Mouse (Mus musculus) midbrain, embryonic 12.5 days (tissue): ENCODE data around the gene Rbm28. TPM values are rescaled to one million over a fixed set of nuclear protein-coding genes. Genes with fewer than 3 reads are reported as not detected.
"Not testable (repeated sequence)": the region's sequence is repeated elsewhere in the genome, so short reads cannot be mapped to it uniquely, and the experiment has no call there.

Experiments
- ATAC-seq: fragments of 200-750 bp; cut with Nextera tagmentation; 2 replicates; pipeline ENCODE4 v1.8.0; 2017; ENCODE audit warnings: low read depth, moderate TSS enrichment, moderate library complexity; ENCODE audit not compliant: low FRiP score
- H3K27ac ChIP-seq: fragments of 300-500 bp; sonication (generic); replicated peaks from 2 replicates; pipeline ENCODE4 v1.5.1; 2016; ENCODE audit warnings: mild to moderate bottlenecking
- H3K27me3 ChIP-seq: fragments of 300-500 bp; sonication (generic); 2 replicates; pipeline ENCODE4 v1.6.1; 2016; ENCODE audit warnings: mild to moderate bottlenecking
- H3K36me3 ChIP-seq: fragments of 300-500 bp; sonication (generic); 2 replicates; pipeline ENCODE4 v1.6.1; 2016
- H3K4me1 ChIP-seq: fragments of 300-500 bp; sonication (generic); 2 replicates; pipeline ENCODE4 v1.6.1; 2016
- H3K4me2 ChIP-seq: fragments of 300-500 bp; sonication (generic); replicated peaks from 2 replicates; pipeline ENCODE4 v1.6.1; 2016; ENCODE audit warnings: mild to moderate bottlenecking, moderate library complexity
- H3K4me3 ChIP-seq: fragments of 300-500 bp; sonication (generic); 2 replicates; pipeline ENCODE4 v1.5.1; 2016; ENCODE audit warnings: mild to moderate bottlenecking
- H3K9ac ChIP-seq: fragments of 300-500 bp; sonication (generic); replicated peaks from 2 replicates; pipeline ENCODE4 v1.6.1; 2016; ENCODE audit warnings: mild to moderate bottlenecking, moderate library complexity
- H3K9me3 ChIP-seq: fragments of 300-500 bp; sonication (generic); 2 replicates; pipeline ENCODE4 v1.6.1; 2016; ENCODE audit warnings: mild to moderate bottlenecking
- WGBS: fragments of 180-500 bp; shearing (Covaris S2); methylation state at CpG from one replicate; pipeline ENCODE4 v1.1.7; 2016; 5-methylcytosine and 5-hydroxymethylcytosine counted together
- polyA plus RNA-seq: library from polyadenylated mRNA; unstranded; fragments of >200 nt; fragmentation: Nextera tagmentation; extraction: Ambion mirVana; gene quantifications from 2 replicates; pipeline ENCODE4 v1.2.1, GENCODE M21; 2016

The Rbm28 gene
- polyA plus RNA-seq, 1 experiment from 2014 or later = 59.7 TPM

GRCm38 (mm10) chr6:29178888-29179658, 14.3 kb upstream of the Rbm28 start, which contains the start of gene Prrt4:
Prrt4 (minus strand) TSS chr6:29179584.
- no peaks in the 10 kb centered on the region for H3K9me3 ChIP-seq
- peak; percentile 81 for ATAC-seq
- WGBS = under 1% methylated on average over 49 of the region's 79 CpGs
- H3K27ac ChIP-seq = peak within 1 kb of the TSS; percentile 81
- H3K4me3 ChIP-seq = peak within 1 kb of the TSS; percentile 65
- peak within 1 kb of the TSS; percentile 83 for H3K9ac ChIP-seq
- H3K4me2 ChIP-seq = peak within 1 kb of the TSS; percentile 90
- peaks cover 18% of the 10 kb centered on the region for H3K4me1 ChIP-seq
- peaks cover 63% of the 10 kb centered on the region for H3K27me3 ChIP-seq
- H3K36me3 ChIP-seq = no peaks in the 10 kb centered on the region

DNA sequence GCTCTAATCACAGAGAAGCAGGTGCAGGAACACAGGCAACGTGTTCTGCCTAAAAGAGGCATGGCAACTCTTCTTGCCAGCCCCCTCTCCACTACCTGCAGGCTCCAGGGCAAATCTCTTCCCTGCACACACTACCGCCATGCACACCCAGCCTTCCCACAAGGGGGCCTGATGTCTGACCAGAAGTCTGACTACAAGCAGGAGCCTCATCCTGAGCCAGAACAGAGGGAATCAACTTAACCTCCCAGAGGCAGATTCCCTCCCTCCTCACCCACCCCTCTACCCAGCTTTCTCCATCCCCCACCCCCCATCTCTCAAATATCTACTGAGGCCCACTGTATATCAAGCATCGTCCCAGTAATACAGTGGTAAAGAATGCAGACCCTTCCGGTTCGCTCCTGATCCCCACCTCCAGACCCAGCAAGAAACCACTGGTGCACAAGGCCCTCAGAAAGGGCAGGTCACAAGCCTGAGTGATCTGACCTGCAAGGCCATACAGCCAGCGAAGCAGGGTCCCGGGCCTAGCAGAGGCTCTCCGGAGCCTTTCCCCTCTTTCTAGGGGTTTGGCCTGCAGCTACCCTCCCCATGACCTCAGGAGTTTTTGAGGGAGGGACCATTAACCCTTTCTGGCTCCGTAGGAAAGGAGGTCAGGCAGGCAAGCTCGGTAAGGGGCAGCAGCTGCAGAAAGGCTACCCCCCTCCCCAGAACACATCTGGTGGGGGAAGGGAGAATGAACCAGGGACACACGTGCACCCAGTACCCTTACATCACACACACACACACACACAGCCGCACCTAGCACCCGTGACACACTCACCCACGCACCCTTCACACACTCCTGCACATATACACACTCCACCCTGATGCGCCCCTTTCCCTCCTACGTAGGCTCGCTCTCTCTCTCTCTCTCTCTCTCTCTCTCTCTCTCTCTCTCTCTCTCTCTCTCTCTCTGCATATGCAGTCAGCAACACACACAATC, 13.4 kb upstream of the Rbm28 start:
- Histone ChIP-seq H3K4me1 (peaks cover 18% of the 10 kb centered on the region), H3K9me3 (no peaks in the 10 kb centered on the region), H3K27ac (peak overlapping the region; percentile 81; the same call in 1 of the 2 replicates), H3K4me2 (peak overlapping the region; percentile 90), H3K36me3 (no peaks in the 10 kb centered on the region), H3K9ac (peak overlapping the region; percentile 83), H3K27me3 (peaks cover 71% of the 10 kb centered on the region), H3K4me3 (peak overlapping the region; percentile 65)
- no peak; the same call in 1 of the 2 replicates for ATAC-seq
- WGBS = 12% methylated on average over 17 of the region's 17 CpGs

DNA sequence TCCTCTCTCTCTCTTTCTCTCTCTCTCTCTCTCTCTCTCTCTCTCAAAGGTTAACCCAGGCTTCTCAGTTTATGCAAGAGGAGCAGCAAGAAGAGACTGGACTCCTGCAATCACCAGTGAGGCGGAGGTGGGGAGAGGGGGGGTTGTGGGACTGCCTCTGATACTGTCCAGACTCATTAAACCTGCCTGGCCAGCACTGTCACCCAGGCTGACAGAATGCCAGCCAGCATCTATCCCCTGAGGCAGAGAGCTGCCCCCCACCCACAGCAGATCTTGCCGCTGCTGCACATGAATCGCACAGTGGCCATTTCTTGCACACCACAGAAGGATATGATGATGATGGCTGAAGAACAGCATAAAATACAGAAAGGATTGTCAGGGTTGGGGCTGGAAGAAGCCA, 10.3 kb upstream of the Rbm28 start:
- WGBS = 88% methylated on average over 3 of the region's 3 CpGs
- Histone ChIP-seq H3K9ac (no peak overlapping the region; the same call in 1 of the 2 replicates), H3K27ac (no peak overlapping the region), H3K4me3 (no peak overlapping the region), H3K4me2 (no peak overlapping the region), H3K9me3 (no peaks in the 10 kb centered on the region), H3K4me1 (peaks cover 32% of the 10 kb centered on the region), H3K36me3 (no peaks in the 10 kb centered on the region), H3K27me3 (peaks cover 92% of the 10 kb centered on the region)
- no peak for ATAC-seq

DNA sequence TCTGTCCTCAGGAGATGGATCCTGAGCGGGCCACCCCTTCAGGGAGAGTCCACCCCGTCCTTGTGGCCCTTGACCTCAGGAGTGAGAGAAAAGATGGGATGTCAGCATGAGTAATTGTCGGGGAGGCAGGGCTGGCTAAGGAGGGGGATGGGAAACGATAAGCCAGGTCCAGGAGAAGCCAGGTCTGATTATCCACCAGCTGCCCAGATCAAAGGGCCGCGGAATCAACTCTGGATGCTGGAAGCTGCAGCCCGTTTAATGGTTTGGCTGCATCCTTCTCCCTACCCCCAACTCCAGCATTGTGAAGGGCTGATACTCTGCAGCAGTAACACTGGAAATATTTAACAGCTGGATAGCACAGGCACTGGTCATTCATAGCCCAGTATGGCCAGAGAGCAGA, 9.6 kb upstream of the Rbm28 start:
- H3K4me1 ChIP-seq = peaks cover 34% of the 10 kb centered on the region
- ATAC-seq = no peak
- 25% methylated on average over 7 of the region's 7 CpGs for WGBS
- no peaks in the 10 kb centered on the region for H3K36me3 ChIP-seq
- no peak overlapping the region for H3K4me3 ChIP-seq
- no peak overlapping the region for H3K27ac ChIP-seq
- no peaks in the 10 kb centered on the region for H3K9me3 ChIP-seq
- H3K27me3 ChIP-seq = peaks cover 93% of the 10 kb centered on the region
- H3K9ac ChIP-seq = no peak overlapping the region
- H3K4me2 ChIP-seq = no peak overlapping the region

GRCm38 (mm10) chr6:29170952-29171388, 6.2 kb upstream of the Rbm28 start:
- peak; percentile 83 for ATAC-seq
- Histone ChIP-seq H3K36me3 (no peaks in the 10 kb centered on the region), H3K9ac (peak overlapping the region; percentile 69), H3K4me1 (peaks cover 18% of the 10 kb centered on the region), H3K4me3 (peak overlapping the region; percentile 54), H3K27me3 (peaks cover 87% of the 10 kb centered on the region), H3K4me2 (peak overlapping the region; percentile 99), H3K27ac (no peak overlapping the region), H3K9me3 (no peaks in the 10 kb centered on the region)
- under 1% methylated on average over 40 of the region's 40 CpGs for WGBS

DNA sequence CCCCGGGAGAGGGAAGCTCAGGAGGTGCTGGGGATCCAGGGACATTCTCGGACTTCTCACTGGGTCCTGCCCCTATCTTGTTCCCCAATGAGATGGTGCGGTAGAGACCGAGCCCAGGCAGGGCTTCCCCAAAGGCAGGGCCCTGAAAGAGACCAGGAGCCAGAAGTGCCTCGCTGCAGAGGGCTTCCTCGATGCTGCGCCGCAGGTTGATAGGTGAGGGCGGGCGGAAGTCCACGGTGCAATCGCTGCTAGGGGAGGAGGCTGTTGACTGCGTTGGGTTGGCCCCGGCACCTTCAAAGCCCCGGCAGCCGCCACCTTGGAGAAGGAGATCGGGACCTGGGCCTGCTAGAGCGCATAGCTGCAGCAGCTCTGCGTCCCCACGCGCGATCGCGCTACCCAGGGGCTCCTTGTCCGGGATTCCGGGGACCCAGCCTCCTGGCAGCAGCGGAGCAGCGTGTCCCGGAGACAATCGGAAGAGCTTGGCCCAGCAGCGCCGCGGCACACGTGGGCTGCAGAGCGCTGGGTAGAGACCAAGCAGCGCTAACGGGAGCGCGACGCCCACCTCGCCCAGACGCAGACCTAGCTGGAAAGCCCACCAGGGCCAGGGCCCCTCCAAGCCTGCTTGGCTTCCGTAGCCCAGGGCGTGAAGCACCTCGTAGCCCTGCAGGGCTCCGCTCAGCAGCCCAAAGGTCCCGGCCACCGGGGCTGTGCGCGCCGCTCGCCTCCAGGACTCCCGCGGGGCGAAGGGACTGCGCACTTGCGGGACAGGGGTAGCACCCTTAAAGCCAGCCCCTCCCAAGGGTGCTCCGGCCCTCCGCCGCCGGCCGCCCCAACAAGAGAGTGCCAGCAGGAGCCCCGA, 5.5 kb upstream of the Rbm28 start:
- peaks cover 81% of the 10 kb centered on the region for H3K27me3 ChIP-seq
- ATAC-seq = peak; percentile 63
- peak overlapping the region; percentile 54 for H3K4me3 ChIP-seq
- no peaks in the 10 kb centered on the region for H3K9me3 ChIP-seq
- H3K9ac ChIP-seq = peak overlapping the region; percentile 69
- under 1% methylated on average over 63 of the region's 63 CpGs for WGBS
- peaks cover 18% of the 10 kb centered on the region for H3K4me1 ChIP-seq
- H3K4me2 ChIP-seq = peak overlapping the region; percentile 99
- no peak overlapping the region for H3K27ac ChIP-seq
- no peaks in the 10 kb centered on the region for H3K36me3 ChIP-seq

DNA sequence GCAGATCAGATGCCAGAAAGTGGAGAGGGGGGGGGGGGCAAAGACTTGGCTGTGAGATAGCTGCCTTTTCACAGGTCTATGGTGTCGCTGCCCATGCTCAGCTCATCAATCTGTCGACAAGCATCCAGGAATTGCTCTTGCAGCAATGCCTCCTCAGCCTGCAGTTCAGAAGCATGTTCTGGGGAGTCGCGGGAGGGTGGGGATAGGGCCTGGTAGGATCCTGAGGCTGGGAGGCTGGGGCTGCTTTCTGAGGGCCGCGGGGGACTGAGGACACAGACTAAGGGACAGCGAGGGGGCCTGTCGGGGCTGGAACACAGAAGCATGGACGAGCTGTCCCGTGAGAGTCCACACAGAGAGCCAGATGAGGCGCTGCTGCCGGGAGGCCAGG, 4.9 kb upstream of the Rbm28 start:
- no peak for ATAC-seq
- H3K9ac ChIP-seq = peak overlapping the region; percentile 69; the same call in 1 of the 2 replicates
- H3K4me1 ChIP-seq = peaks cover 21% of the 10 kb centered on the region
- H3K27me3 ChIP-seq = peaks cover 76% of the 10 kb centered on the region
- no peaks in the 10 kb centered on the region for H3K36me3 ChIP-seq
- peak overlapping the region; percentile 54 for H3K4me3 ChIP-seq
- H3K9me3 ChIP-seq = no peaks in the 10 kb centered on the region
- H3K4me2 ChIP-seq = peak overlapping the region; percentile 99
- H3K27ac ChIP-seq = no peak overlapping the region
- WGBS = 5% methylated on average over 12 of the region's 12 CpGs

GRCm38 (mm10) chr6:29168871-29169270, 4.1 kb upstream of the Rbm28 start:
- Histone ChIP-seq H3K4me1 (peaks cover 24% of the 10 kb centered on the region), H3K27ac (no peak overlapping the region), H3K27me3 (peaks cover 68% of the 10 kb centered on the region), H3K36me3 (no peaks in the 10 kb centered on the region), H3K4me2 (no peak overlapping the region), H3K9me3 (no peaks in the 10 kb centered on the region), H3K9ac (no peak overlapping the region), H3K4me3 (no peak overlapping the region)
- WGBS = 60% methylated on average over 2 of the region's 2 CpGs
- ATAC-seq = no peak

DNA sequence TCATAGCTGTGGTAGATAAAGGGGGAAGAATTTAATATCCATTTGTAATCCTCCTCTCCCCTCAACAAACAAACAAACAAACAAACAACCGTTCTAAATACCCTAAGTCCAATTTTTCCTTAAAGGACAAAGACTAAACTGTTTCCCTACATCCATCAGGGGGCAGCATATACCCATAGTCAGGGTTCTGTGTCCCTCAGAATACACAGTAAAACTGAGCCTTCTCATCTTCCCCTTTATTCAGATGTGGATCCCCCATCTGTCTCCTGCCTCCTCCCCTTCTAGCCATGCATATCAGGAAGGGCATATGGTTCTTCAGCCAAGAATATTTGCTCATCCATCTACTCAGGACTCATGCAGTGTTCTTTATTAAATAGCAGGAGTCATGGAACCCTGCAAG, 1.4 kb upstream of the Rbm28 start:
- no peak overlapping the region for H3K27ac ChIP-seq
- H3K9ac ChIP-seq = no peak overlapping the region
- H3K36me3 ChIP-seq = no peaks in the 10 kb centered on the region
- WGBS = 35% methylated on average over 1 of the region's 1 CpGs
- peaks cover 43% of the 10 kb centered on the region for H3K27me3 ChIP-seq
- peaks cover 32% of the 10 kb centered on the region for H3K4me1 ChIP-seq
- no peaks in the 10 kb centered on the region for H3K9me3 ChIP-seq
- no peak overlapping the region for H3K4me2 ChIP-seq
- no peak overlapping the region for H3K4me3 ChIP-seq
- no peak for ATAC-seq

GRCm38 (mm10) chr6:29161291-29161690, 3.5 kb downstream of the Rbm28 start:
- Histone ChIP-seq H3K4me1 (peaks cover 18% of the 10 kb centered on the region), H3K36me3 (peaks cover 39% of the 10 kb centered on the region)
- not testable (repeated sequence) for H3K9me3 ChIP-seq, ATAC-seq, H3K9ac ChIP-seq, H3K27me3 ChIP-seq, H3K27ac ChIP-seq, H3K4me3 ChIP-seq, H3K4me2 ChIP-seq
- WGBS = 98% methylated on average over 5 of the region's 5 CpGs

DNA sequence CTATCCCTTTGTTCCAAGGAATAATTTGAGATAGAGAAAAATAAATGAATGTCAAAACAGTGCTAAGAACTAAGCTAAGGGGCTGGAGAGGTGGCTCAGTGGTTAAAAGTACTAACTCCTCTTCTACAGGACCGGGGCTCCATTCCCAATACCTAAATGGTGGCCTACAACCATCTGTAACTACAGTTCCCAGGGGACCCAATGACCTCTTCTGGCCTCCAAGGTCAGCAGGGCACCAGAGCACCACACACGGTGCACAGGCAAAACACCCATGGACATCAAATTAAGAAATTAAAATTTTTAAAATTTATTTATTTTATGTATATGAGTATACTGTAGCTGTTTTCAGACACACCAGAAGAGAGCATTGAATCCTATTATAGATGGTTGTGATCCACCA, 4.0 kb downstream of the Rbm28 start:
- no peak for ATAC-seq
- Histone ChIP-seq H3K27ac (no peak overlapping the region), H3K4me3 (no peak overlapping the region), H3K27me3 (no peaks in the 10 kb centered on the region), H3K4me1 (peaks cover 18% of the 10 kb centered on the region), H3K9me3 (no peaks in the 10 kb centered on the region), H3K9ac (no peak overlapping the region), H3K4me2 (no peak overlapping the region), H3K36me3 (peaks cover 44% of the 10 kb centered on the region)
- WGBS = 87% methylated on average over 2 of the region's 2 CpGs
